Mouse (Mus musculus) central nervous system, embryonic 14 days (tissue): ENCODE measurements around the gene 1700129C05Rik. TPM values are rescaled to one million over a fixed set of nuclear protein-coding genes. Genes with fewer than 3 reads are reported as not detected.

Source experiments
- polyA plus RNA-seq: library from polyadenylated mRNA; depleted of rRNA; stranded (reverse); fragments of >200 nt; gene quantifications from 2 replicates; pipeline ENCODE4 v1.2.3, GENCODE M21; 2012; rRNA removed

1700129C05Rik gene
- polyA plus RNA-seq = not detected in 2 replicates

DNA sequence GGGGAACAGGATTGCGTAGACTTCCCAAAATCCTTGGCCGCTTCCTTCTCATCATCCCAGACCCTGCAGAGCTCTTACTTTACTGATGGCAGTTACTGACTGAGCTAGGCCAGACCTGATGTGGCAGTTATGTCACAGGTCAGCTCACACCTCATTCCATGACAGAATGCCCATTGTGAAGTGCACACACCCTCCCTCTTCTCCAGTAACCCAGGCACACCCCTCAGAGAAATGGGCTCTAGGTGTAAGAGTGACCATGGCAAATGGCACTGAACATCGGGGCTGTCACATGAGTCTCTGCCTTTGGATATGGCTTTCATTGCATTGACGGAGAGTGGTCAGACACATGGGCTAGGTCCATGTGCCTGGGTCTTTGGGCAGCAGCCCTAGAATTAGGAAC, at the start of gene 1700129C05Rik:
Gene 1700129C05Rik (minus strand): TSS at position 101 of the 400 bp plus-strand sequence.

DNA sequence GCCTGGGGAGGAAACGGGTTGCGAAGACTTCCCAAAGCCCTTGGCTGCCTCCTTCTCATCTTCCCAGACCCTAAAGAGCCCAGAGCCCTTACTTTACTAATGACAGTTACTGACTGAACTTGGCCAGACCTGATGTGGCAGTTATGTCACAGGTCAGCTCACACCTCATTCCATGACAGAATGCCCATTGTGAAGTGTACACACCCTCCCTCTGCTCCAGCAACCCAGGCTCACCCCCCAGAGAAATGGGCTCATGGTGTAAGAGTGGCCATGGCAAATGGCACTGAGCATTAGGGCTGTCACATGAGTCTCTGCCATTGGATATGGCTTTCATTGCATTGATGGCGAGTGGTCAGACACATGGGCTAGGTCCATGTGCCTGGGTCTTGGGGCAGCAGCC, 36.0 kb upstream of the 1700129C05Rik start, which contains the start of gene Gm5142:
Gene Gm5142 (minus strand): TSS at position 101 of the 400 bp plus-strand sequence.

Other genes starting within 250 kb of the 1700129C05Rik start
- not detected in 2 replicates for gene Gm5142, start 35.9 kb upstream of the 1700129C05Rik start, polyA plus RNA-seq
- 57.6 and 62.0 TPM in 2 replicates for gene Rcbtb1, start 58.3 kb upstream of the 1700129C05Rik start, polyA plus RNA-seq
- not detected in 2 replicates for gene Gm6904, start 117.3 kb upstream of the 1700129C05Rik start, polyA plus RNA-seq
- 0.23 and 0.51 TPM in 2 replicates for gene Phf11a, start 154.6 kb upstream of the 1700129C05Rik start, polyA plus RNA-seq
- 0.70 and 1.7 TPM in 2 replicates for gene Phf11b, start 198.5 kb upstream of the 1700129C05Rik start, polyA plus RNA-seq
- 0.98 and 1.1 TPM in 2 replicates for gene Phf11d, start 222.6 kb upstream of the 1700129C05Rik start, polyA plus RNA-seq